Mouse (Mus musculus) left cerebral cortex, postnatal 25 days (tissue): ENCODE measurements around the gene Nfia. TPM values are rescaled to one million over a fixed set of nuclear protein-coding genes. Genes with fewer than 3 reads are reported as not detected.

Source experiments
- DNase-seq, 2 experiments: peaks; one replicate each; pipeline ENCODE4 v3.0.0; 2022; ENCODE audit warnings: low spot score in 2 of 2, mixed read lengths in 1 of 2
- intact Hi-C: fragments of 180-260 bp; cut with DNase I; formaldehyde crosslinking; loops from one replicate; pipeline ENCODE4 v1.15.1; 2025
- total RNA-seq, 2 experiments: library from RNA; stranded (reverse); gene quantifications; 2 replicates each; pipeline ENCODE4 v1.2.3; 2021

Gene Nfia
- total RNA-seq, 2 experiments from 2014 or later: 63.0 to 73.6 TPM

GRCm38 (mm10) chr4:97827115-97827514 is 54.6 kb downstream of the Nfia start:
- no peak for DNase-seq
- intact Hi-C loops: no loop called here

GRCm38 (mm10) chr4:97828579-97828978 is 56.0 kb downstream of the Nfia start:
- intact Hi-C loops: no loop called here
- DNase-seq: no peak

- DNase-seq: no peak
- intact Hi-C loops: no loop called here
These were observed 57.0 kb downstream of the Nfia start for GRCm38 (mm10) chr4:97829336-97830050.

GRCm38 (mm10) chr4:97830051-97830853 is 57.7 kb downstream of the Nfia start:
- intact Hi-C loops: no loop called here
- DNase-seq: no peak

GRCm38 (mm10) chr4:97830935-97831608 is 58.5 kb downstream of the Nfia start:
- DNase-seq: no peak
- intact Hi-C loops: no loop called here

GRCm38 (mm10) chr4:97831611-97832278 is 59.2 kb downstream of the Nfia start:
- no peak for DNase-seq

GRCm38 (mm10) chr4:97832279-97832640 is 59.7 kb downstream of the Nfia start:
- DNase-seq: no peak
- intact Hi-C loops: no loop called here

More at GRCm38 (mm10) chr4:97831611-97832278, 59.2 kb downstream of the Nfia start:
- intact Hi-C loops: no loop called here

- no peak for DNase-seq
- intact Hi-C loops: no loop called here
These were observed 64.3 kb downstream of the Nfia start for GRCm38 (mm10) chr4:97836812-97837211.

- no peak for DNase-seq
- intact Hi-C loops: no loop called here
These were observed 65.2 kb downstream of the Nfia start for GRCm38 (mm10) chr4:97837724-97838123.

GRCm38 (mm10) chr4:97838651-97839050 is 66.1 kb downstream of the Nfia start:
- intact Hi-C loops: no loop called here
- no peak for DNase-seq

- DNase-seq: no peak
- intact Hi-C loops: no loop called here
These were observed 67.0 kb downstream of the Nfia start for GRCm38 (mm10) chr4:97839406-97840101.

GRCm38 (mm10) chr4:97840227-97841062 is 67.9 kb downstream of the Nfia start:
- intact Hi-C loops: no loop called here

GRCm38 (mm10) chr4:97841063-97841595 is 68.6 kb downstream of the Nfia start:
- intact Hi-C loops: no loop called here
- DNase-seq: no peak

More at GRCm38 (mm10) chr4:97840227-97841062, 67.9 kb downstream of the Nfia start:
- no peak for DNase-seq

GRCm38 (mm10) chr4:97841745-97842144 is 69.2 kb downstream of the Nfia start:
- intact Hi-C loops: no loop called here

GRCm38 (mm10) chr4:97843981-97844690 is 71.6 kb downstream of the Nfia start:
- no peak for DNase-seq
- intact Hi-C loops: no loop called here

More at GRCm38 (mm10) chr4:97841745-97842144, 69.2 kb downstream of the Nfia start:
- DNase-seq: no peak

GRCm38 (mm10) chr4:97844899-97845298 is 72.4 kb downstream of the Nfia start:
- intact Hi-C loops: no loop called here

GRCm38 (mm10) chr4:97847653-97848052 is 75.1 kb downstream of the Nfia start:
- intact Hi-C loops: no loop called here
- DNase-seq: no peak

More at GRCm38 (mm10) chr4:97844899-97845298, 72.4 kb downstream of the Nfia start:
- DNase-seq: peak in 1 of 2 experiments; percentile 34
